Mouse (Mus musculus): Measurements from ENCODE around the gene Iqcf1.

GRCm38 (mm10) chr9:106472321-106472720 lies 27.4 kb upstream of the Iqcf1 start:
- TF ChIP-seq CHD1 (IDR thresholded peaks at IDR 0.05; ENCODE audit: low read depth, low read length) (no peak), CTCF (conservative IDR thresholded peaks at IDR 0.05 in 1 of 2, IDR thresholded peaks at IDR 0.05 in 1 of 2; ENCODE audit: low read depth in 2 of 2, low read length in 2 of 2) (no peak)
